Mouse (Mus musculus): Measurements from ENCODE around the gene Kcnd3. TPM values are rescaled to one million over a fixed set of nuclear protein-coding genes. Genes with fewer than 3 reads are reported as not detected.
A peak's percentile ranks its signal among the peaks of the same experiment; 100 is the strongest.

Gene Kcnd3
- polyA plus RNA-seq, 1 experiment from 2014 or later = 1.2 TPM

- Histone ChIP-seq H3K36me3 (no peaks in the 10 kb centered on the region), H3K27me3 (ENCODE audit: low read depth, poor library complexity, severe bottlenecking) (peaks cover 20% of the 10 kb centered on the region; the same call in 1 of the 2 replicates), H3K4me3 (no peak overlapping the region), H3K9me3 (replicated peaks) (no peaks in the 10 kb centered on the region), H3K27ac (replicated peaks) (no peak overlapping the region), H3K4me1 (peaks cover 17% of the 10 kb centered on the region)
- 80% methylated on average over 3 of the region's 3 CpGs for WGBS
- no peak for DNase-seq (ENCODE audit: low spot score)
These were observed 126.2 kb downstream of the Kcnd3 start for GRCm38 (mm10) chr3:105578320-105578719.

GRCm38 (mm10) chr3:105581119-105581518, 129.0 kb downstream of the Kcnd3 start:
- Histone ChIP-seq H3K36me3 (no peaks in the 10 kb centered on the region), H3K27me3 (ENCODE audit: low read depth, poor library complexity, severe bottlenecking) (no peaks in the 10 kb centered on the region), H3K9me3 (replicated peaks) (no peaks in the 10 kb centered on the region), H3K4me1 (peaks cover 25% of the 10 kb centered on the region), H3K4me3 (no peak overlapping the region), H3K27ac (replicated peaks) (no peak overlapping the region; the same call in 1 of the 2 replicates)
- WGBS = 58% methylated on average over 6 of the region's 6 CpGs
- peak; percentile 40 for DNase-seq (ENCODE audit: low spot score)

DNA sequence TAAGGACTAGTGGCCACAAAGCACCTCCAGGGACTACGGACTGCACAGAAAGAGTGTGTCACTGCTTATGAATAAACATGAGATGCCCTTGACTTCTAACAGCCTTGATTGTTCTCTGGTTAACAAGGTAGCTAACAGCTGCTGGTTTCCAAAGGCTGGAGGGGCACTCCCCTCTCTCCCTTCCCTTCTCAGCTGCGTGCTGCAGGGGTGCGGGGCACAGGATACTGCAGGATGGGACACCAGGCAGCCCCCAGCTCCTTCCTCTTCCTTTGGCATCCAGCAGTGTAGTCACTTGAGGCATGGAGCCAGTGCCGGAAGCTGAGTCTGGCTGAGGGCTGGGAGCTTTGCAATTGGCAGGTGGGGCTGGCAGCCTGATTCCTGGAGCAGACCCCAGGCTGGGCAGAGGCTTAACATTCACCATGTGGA, 133.6 kb downstream of the Kcnd3 start:
- no peaks in the 10 kb centered on the region for H3K9me3 ChIP-seq (replicated peaks)
- DNase-seq (ENCODE audit: low spot score) = no peak
- peaks cover 29% of the 10 kb centered on the region for H3K4me1 ChIP-seq
- 41% methylated on average over 4 of the region's 4 CpGs for WGBS
- no peaks in the 10 kb centered on the region for H3K27me3 ChIP-seq (ENCODE audit: low read depth, poor library complexity, severe bottlenecking)
- H3K4me3 ChIP-seq = no peak overlapping the region
- peak overlapping the region; percentile 61; the same call in 1 of the 2 replicates for H3K27ac ChIP-seq (replicated peaks)
- no peaks in the 10 kb centered on the region for H3K36me3 ChIP-seq

- DNase-seq (ENCODE audit: low spot score) = no peak
- 81% methylated on average over 15 of the region's 15 CpGs for WGBS
- peaks cover 27% of the 10 kb centered on the region for H3K4me1 ChIP-seq
- H3K9me3 ChIP-seq (replicated peaks) = no peaks in the 10 kb centered on the region
- H3K27me3 ChIP-seq (ENCODE audit: low read depth, poor library complexity, severe bottlenecking) = no peaks in the 10 kb centered on the region
- no peak overlapping the region; the same call in 1 of the 2 replicates for H3K27ac ChIP-seq (replicated peaks)
- no peaks in the 10 kb centered on the region for H3K36me3 ChIP-seq
- no peak overlapping the region for H3K4me3 ChIP-seq
These were observed 138.0 kb downstream of the Kcnd3 start for GRCm38 (mm10) chr3:105590056-105590672.

- Histone ChIP-seq H3K27ac (replicated peaks) (no peak overlapping the region), H3K4me3 (no peak overlapping the region), H3K27me3 (ENCODE audit: low read depth, poor library complexity, severe bottlenecking) (no peaks in the 10 kb centered on the region), H3K4me1 (peaks cover 15% of the 10 kb centered on the region), H3K9me3 (replicated peaks) (no peaks in the 10 kb centered on the region), H3K36me3 (no peaks in the 10 kb centered on the region)
- DNase-seq (ENCODE audit: low spot score) = no peak
- WGBS = 93% methylated on average over 1 of the region's 1 CpGs
These were observed 139.6 kb downstream of the Kcnd3 start for GRCm38 (mm10) chr3:105591766-105592165.

DNA sequence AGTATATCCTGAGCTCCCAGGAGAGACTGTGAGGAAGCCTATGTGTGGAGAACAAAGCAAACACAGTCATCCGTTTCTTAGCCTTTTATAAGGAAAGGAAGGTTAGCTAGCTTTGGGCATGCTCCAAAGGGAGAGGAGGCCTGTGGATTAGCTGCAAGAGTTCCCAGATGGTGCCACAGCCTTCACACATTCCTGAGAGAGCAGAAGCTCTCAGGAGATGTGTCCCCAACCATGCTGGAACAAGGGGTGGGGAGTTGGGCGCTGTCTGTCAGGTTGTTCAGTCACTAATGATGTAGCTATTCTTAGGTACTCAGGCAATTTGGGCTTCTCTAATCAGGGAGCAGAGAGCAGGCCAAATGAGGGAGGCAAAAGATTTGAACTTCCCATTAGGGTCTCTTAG, 140.1 kb downstream of the Kcnd3 start:
- no peak overlapping the region for H3K4me3 ChIP-seq
- H3K4me1 ChIP-seq = peaks cover 15% of the 10 kb centered on the region
- no peak overlapping the region for H3K27ac ChIP-seq (replicated peaks)
- WGBS = 71% methylated on average over 2 of the region's 2 CpGs
- no peaks in the 10 kb centered on the region for H3K27me3 ChIP-seq (ENCODE audit: low read depth, poor library complexity, severe bottlenecking)
- DNase-seq (ENCODE audit: low spot score) = no peak
- no peaks in the 10 kb centered on the region for H3K9me3 ChIP-seq (replicated peaks)
- H3K36me3 ChIP-seq = no peaks in the 10 kb centered on the region

DNA sequence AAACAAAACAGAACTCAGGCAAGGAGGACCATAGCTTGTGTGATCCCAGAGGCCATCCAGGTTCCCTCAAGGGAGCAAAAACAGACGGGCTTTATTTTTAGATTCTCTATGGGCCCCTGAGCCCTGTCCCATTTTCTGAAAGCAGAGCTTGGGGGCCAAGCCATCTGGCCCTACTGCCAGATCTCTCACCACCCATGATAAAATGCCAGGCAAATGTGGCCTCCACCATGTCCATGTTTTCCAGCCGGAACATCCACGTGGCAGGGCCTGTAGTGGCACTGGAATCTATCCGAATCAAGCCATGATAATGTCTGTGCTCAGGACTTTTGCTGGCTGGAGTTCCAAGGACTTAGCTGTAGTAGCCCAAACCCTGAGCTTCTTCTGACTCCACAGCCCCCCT, 148.4 kb downstream of the Kcnd3 start:
- Histone ChIP-seq H3K4me1 (no peaks in the 10 kb centered on the region), H3K4me3 (no peak overlapping the region), H3K9me3 (replicated peaks) (no peaks in the 10 kb centered on the region), H3K27me3 (ENCODE audit: low read depth, poor library complexity, severe bottlenecking) (no peaks in the 10 kb centered on the region), H3K36me3 (no peaks in the 10 kb centered on the region), H3K27ac (replicated peaks) (no peak overlapping the region)
- WGBS = 89% methylated on average over 4 of the region's 4 CpGs
- no peak for DNase-seq (ENCODE audit: low spot score)

GRCm38 (mm10) chr3:105602966-105603365, 150.8 kb downstream of the Kcnd3 start:
- DNase-seq (ENCODE audit: low spot score) = no peak
- H3K36me3 ChIP-seq = no peaks in the 10 kb centered on the region
- no peaks in the 10 kb centered on the region for H3K4me1 ChIP-seq
- H3K27me3 ChIP-seq (ENCODE audit: low read depth, poor library complexity, severe bottlenecking) = no peaks in the 10 kb centered on the region
- WGBS = 94% methylated on average over 5 of the region's 5 CpGs
- no peaks in the 10 kb centered on the region for H3K9me3 ChIP-seq (replicated peaks)
- H3K4me3 ChIP-seq = no peak overlapping the region
- H3K27ac ChIP-seq (replicated peaks) = no peak overlapping the region

- Histone ChIP-seq H3K27me3 (ENCODE audit: low read depth, poor library complexity, severe bottlenecking) (no peaks in the 10 kb centered on the region), H3K36me3 (no peaks in the 10 kb centered on the region), H3K4me3 (no peak overlapping the region), H3K27ac (replicated peaks) (no peak overlapping the region), H3K9me3 (replicated peaks) (no peaks in the 10 kb centered on the region), H3K4me1 (no peaks in the 10 kb centered on the region)
- 84% methylated on average over 5 of the region's 5 CpGs for WGBS
- no peak for DNase-seq (ENCODE audit: low spot score)
These were observed 153.6 kb downstream of the Kcnd3 start for GRCm38 (mm10) chr3:105605726-105606125.

GRCm38 (mm10) chr3:105608857-105609256, 156.7 kb downstream of the Kcnd3 start:
- Histone ChIP-seq H3K27ac (replicated peaks) (no peak overlapping the region), H3K4me1 (no peaks in the 10 kb centered on the region), H3K27me3 (ENCODE audit: low read depth, poor library complexity, severe bottlenecking) (no peaks in the 10 kb centered on the region), H3K9me3 (replicated peaks) (no peaks in the 10 kb centered on the region), H3K4me3 (no peak overlapping the region), H3K36me3 (no peaks in the 10 kb centered on the region)
- 85% methylated on average over 3 of the region's 3 CpGs for WGBS
- DNase-seq (ENCODE audit: low spot score) = no peak

GRCm38 (mm10) chr3:105611531-105612422, 159.6 kb downstream of the Kcnd3 start:
- H3K4me3 ChIP-seq = no peak overlapping the region
- WGBS = 85% methylated on average over 7 of the region's 7 CpGs
- H3K27me3 ChIP-seq (ENCODE audit: low read depth, poor library complexity, severe bottlenecking) = no peaks in the 10 kb centered on the region
- H3K9me3 ChIP-seq (replicated peaks) = no peaks in the 10 kb centered on the region
- no peaks in the 10 kb centered on the region for H3K4me1 ChIP-seq
- no peak for DNase-seq (ENCODE audit: low spot score)
- H3K27ac ChIP-seq (replicated peaks) = no peak overlapping the region
- no peaks in the 10 kb centered on the region for H3K36me3 ChIP-seq

- no peak for DNase-seq (ENCODE audit: low spot score)
- no peaks in the 10 kb centered on the region for H3K27me3 ChIP-seq (ENCODE audit: low read depth, poor library complexity, severe bottlenecking)
- WGBS = 84% methylated on average over 4 of the region's 4 CpGs
These were observed 160.3 kb downstream of the Kcnd3 start for GRCm38 (mm10) chr3:105612423-105612814.

More at GRCm38 (mm10) chr3:105612423-105612814, 160.3 kb downstream of the Kcnd3 start:
- Histone ChIP-seq H3K4me1 (no peaks in the 10 kb centered on the region), H3K4me3 (no peak overlapping the region), H3K36me3 (no peaks in the 10 kb centered on the region), H3K27ac (replicated peaks) (no peak overlapping the region), H3K9me3 (replicated peaks) (no peaks in the 10 kb centered on the region)

All from midbrain, embryonic 10.5 days (tissue).